Mouse (Mus musculus) layer of hippocampus, postnatal 14 days (tissue): Measurements from ENCODE around the gene Crnkl1. TPM values are rescaled to one million over a fixed set of nuclear protein-coding genes. Genes with fewer than 3 reads are reported as not detected.
A peak's percentile ranks its signal among the peaks of the same experiment; 100 is the strongest.

Experiments
- DNase-seq, 2 experiments: peaks; one replicate each; pipeline ENCODE4 v3.0.0; 2021 to 2022; ENCODE audit warnings: low spot score in 2 of 2, mixed read lengths in 1 of 2
- long read RNA-seq, 2 experiments: library from polyadenylated mRNA; stranded (forward); transcript quantifications; one replicate each; pipeline ENCODE4 v2.0.0; 2021
- total RNA-seq, 2 experiments: library from RNA; stranded (reverse); gene quantifications; 2 replicates each; pipeline ENCODE4 v1.2.3; 2021

Gene Crnkl1
- total RNA-seq, result 10 to 100 TPM; 18.3 to 19.9 TPM
- long read RNA-seq, experiment 1, transcript Crnkl1-201 (14 exons, 3,428 nt), result major isoform, 18 of 18 reads
- long read RNA-seq, experiment 1, partial matches to known transcripts, result 0 of 18 reads
- long read RNA-seq, experiment 1, other reads (novel, unspliced or antisense), result 0 of 18 reads
- long read RNA-seq, experiment 2, transcript Crnkl1-201 (14 exons, 3,428 nt), result major isoform, 18 of 20 reads
- long read RNA-seq, experiment 2, partial matches to known transcripts, result 2 of 20 reads
- long read RNA-seq, experiment 2, other reads (novel, unspliced or antisense), result 0 of 20 reads

DNA sequence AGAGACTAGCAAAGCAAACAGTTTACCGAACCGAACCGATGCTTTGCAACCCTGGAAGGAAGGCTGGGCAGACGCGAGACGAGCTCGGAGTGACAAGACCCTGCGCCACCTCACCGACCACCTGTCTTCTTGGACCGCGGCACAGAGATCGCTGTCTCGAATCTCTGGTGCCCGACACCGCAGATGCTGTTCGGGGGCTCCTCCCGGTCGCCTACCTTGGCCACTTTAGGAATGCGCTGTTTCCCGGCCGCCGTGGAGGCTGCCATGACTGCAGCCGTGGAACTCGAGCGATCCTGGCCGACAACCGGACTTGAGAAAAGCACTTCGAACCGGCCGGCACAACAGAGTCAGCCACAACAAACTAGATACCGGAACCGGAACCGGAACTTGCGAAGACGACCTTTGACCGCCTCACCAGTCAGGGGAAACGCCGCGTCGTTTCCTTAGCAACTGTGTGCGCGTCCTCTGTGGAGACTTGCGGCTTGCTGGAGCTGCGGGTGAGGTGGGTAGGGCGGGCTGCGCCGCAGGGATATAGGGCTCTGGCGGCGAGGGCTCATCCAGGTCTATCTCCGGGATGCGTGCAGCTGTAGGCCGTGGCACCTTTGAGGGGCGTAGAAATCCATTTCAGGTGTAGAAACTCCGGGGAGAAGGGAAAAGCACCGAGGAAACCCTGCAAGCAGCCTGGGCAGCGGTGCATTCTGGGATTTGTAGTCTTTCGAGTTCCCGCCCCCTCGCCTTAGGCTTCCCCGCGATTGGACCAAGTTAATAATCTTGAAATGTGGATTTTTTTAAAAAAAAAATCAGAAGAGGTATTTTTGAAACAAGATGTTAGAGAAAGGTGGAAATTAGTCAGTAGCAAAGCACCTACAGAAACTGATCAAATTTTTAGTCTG is at the start of gene Crnkl1, which contains the start of gene Cfap61:
Crnkl1 (minus strand) TSS at position 676 of the 893 bp plus-strand sequence.
Cfap61 (plus strand) TSS at position 446 of the 893 bp plus-strand sequence.
- DNase-seq, result peak; percentile 95

GRCm38 (mm10) chr2:145982317-145983045 is 47.7 kb upstream of the Crnkl1 start:
- no peak for DNase-seq

- no peak for DNase-seq
Measured at GRCm38 (mm10) chr2:145981699-145982112, 46.9 kb upstream of the Crnkl1 start.

- DNase-seq, result no peak
Measured at GRCm38 (mm10) chr2:145980881-145981280, 46.1 kb upstream of the Crnkl1 start.

GRCm38 (mm10) chr2:145979616-145980015 is 44.8 kb upstream of the Crnkl1 start:
- no peak for DNase-seq

- DNase-seq, result no peak
Measured at GRCm38 (mm10) chr2:145972571-145972970, 37.8 kb upstream of the Crnkl1 start.

GRCm38 (mm10) chr2:145971237-145972010 is 36.6 kb upstream of the Crnkl1 start:
- DNase-seq, result peak; percentile 44 to 82

GRCm38 (mm10) chr2:145970751-145971150 is 35.9 kb upstream of the Crnkl1 start:
- DNase-seq, result no peak

DNA sequence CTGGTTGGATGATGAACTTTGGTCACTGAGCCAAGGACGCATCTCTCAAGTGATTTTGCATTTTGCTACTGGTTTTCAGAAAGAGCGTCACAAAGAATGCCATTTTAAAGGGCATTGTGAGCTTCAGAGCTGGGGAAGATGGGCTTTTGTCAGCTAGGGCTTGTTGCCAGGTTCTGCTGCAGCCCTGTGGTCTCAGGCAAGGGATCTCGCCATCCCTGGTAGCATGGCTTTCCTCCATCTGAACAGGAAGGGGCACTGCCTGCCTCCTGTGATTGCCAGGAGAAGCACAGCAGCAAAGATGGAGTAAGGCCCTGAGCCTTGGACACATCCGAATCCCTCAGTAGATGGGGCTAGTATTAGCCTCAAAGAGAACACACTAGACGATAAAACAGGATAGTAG is 27.0 kb upstream of the Crnkl1 start:
- no peak for DNase-seq

GRCm38 (mm10) chr2:145958551-145958950 is 23.7 kb upstream of the Crnkl1 start:
- no peak for DNase-seq

- DNase-seq, result no peak
Measured at GRCm38 (mm10) chr2:145958097-145958496, 23.3 kb upstream of the Crnkl1 start.

- DNase-seq, result peak in 1 of 2 experiments; percentile 53
Measured at GRCm38 (mm10) chr2:145957450-145957849, 22.6 kb upstream of the Crnkl1 start.

- no peak for DNase-seq
Measured at GRCm38 (mm10) chr2:145956318-145956717, 21.5 kb upstream of the Crnkl1 start.

GRCm38 (mm10) chr2:145955844-145956243 is 21.0 kb upstream of the Crnkl1 start:
- no peak for DNase-seq

DNA sequence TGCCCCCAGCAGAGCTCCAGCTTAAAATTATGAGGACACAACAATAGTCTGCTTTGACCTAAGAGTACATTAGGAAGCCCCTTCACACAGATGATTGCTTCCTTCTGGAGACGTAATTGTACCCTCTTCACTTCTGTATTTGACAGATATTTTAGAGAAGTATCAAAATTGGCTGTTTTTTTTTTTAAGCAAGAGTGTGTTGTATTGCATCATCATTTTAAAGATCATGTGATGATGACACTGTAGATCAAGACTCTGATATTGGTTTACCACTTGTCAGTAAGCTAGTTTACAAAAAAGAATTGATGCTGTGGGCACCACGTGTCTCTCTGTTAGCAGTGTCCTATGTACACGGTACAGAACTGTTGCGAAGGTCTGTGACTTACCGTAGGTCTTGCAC is 17.9 kb upstream of the Crnkl1 start:
- DNase-seq, result no peak

GRCm38 (mm10) chr2:145950239-145950638 is 15.4 kb upstream of the Crnkl1 start:
- DNase-seq, result no peak

- no peak for DNase-seq
Measured at GRCm38 (mm10) chr2:145949475-145950068, 14.8 kb upstream of the Crnkl1 start.

DNA sequence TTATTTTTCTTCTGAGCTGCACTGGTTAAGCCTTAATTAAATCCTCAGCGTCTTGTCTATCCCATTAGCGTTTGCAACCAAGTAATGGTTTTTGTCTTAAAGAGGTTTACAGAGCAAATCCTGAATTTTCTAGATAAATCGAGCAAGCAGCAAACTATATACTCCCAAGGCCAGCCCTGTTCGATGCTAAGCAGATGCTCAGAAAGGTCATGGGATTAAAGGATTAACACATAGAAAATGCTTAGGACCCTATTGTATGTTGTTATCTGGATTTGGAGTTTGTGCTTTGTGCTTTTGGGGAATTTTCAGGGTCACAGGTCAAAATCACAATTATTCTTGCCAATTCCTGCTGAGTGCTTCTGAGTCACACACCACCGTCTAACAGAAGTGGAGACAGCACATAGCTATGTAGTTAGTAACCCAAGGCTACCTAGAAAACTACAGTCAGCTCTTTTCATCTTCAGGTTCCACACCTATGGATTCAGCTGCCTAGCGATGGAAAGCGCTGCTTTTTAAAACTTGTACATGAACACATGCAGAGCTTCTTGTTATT is 13.7 kb upstream of the Crnkl1 start:
- DNase-seq, result no peak

GRCm38 (mm10) chr2:145944286-145944685 is 9.5 kb upstream of the Crnkl1 start:
- DNase-seq, result no peak

- DNase-seq, result no peak
Measured at GRCm38 (mm10) chr2:145941403-145941802, 6.6 kb upstream of the Crnkl1 start.
